In the genomic region with DNA sequence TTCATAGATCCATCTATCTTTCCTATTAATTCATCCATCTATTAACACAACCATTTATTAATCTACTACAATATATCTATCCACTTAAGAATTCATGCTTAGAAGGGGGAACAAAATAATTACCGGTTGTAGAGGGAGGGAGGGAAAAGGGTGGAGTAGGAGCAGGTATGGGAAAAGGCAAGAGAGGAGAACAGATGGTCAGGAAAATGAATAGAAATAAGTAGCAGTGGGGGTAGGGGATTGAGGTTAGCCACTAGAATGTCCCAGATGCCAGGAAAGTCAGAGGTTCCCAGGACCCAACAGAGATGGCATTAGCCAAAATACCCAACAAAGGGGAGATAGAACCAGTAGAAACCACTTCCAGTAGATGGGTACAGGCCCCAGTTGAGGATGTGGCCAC, we compare ENCODE assay signal across 22 mouse cellular contexts.
"Had no signal": no experiment of that assay in that cellular context is flagged by ENCODE, and none has a peak within 500 bp of the region (broad histone marks: within the 10 kb centered on the region; RNA-seq: fewer than 3 reads in every experiment).

No protein-coding gene starts in this region.

- H3K4me1 ChIP-seq: heart, embryonic 10.5 days; heart, embryonic 12.5 days; hindbrain, embryonic 10.5 days; hindbrain, embryonic 12.5 days; intestine, embryonic 15.5 days; limb, embryonic 10.5 days; limb, embryonic 12.5 days; liver, embryonic 13.5 days; liver, embryonic 15.5 days had no signal

- H3K27me3 ChIP-seq: heart, embryonic 12.5 days; hindbrain, embryonic 12.5 days; intestine, embryonic 15.5 days; limb, embryonic 12.5 days; liver, embryonic 13.5 days; liver, embryonic 15.5 days had no signal

- H3K4me3 ChIP-seq: heart, embryonic 10.5 days; heart, embryonic 12.5 days; hindbrain, embryonic 10.5 days; hindbrain, embryonic 12.5 days; intestine, embryonic 15.5 days; layer of hippocampus, adult 2 months; left cerebral cortex, adult 2 months; limb, embryonic 10.5 days; limb, embryonic 12.5 days; liver, embryonic 13.5 days; liver, embryonic 15.5 days had no signal

- H3K27ac ChIP-seq: heart, embryonic 10.5 days; hindbrain, embryonic 10.5 days; hindbrain, embryonic 12.5 days; hindbrain, embryonic 14.5 days; intestine, embryonic 15.5 days; layer of hippocampus, adult 2 months; left cerebral cortex, adult 2 months; limb, embryonic 10.5 days; limb, embryonic 12.5 days; liver, embryonic 13.5 days; liver, embryonic 15.5 days had no signal

- DNase-seq: gastrocnemius, postnatal 14 days; heart, adult 18-20 months; heart, postnatal 10 days; heart, postnatal 4 days; kidney, adult 18-20 months; kidney, adult 8-10 months; kidney, postnatal 10 days; kidney, postnatal 25 days; kidney, postnatal 4 days; liver; liver, embryonic 13.5 days had no signal
